Mouse (Mus musculus) erythroblast, embryonic 14.5 days (primary cell): ENCODE measurements around the gene Med15.

Source experiments
- GATA1 ChIP-seq: IDR thresholded peaks from 2 replicates; pipeline ENCODE4 v1.6.1; 2012; ENCODE audit warnings: low read length, inconsistent platforms, mixed read lengths
- TAL1 ChIP-seq: IDR thresholded peaks from 3 replicates; pipeline ENCODE4 v1.6.1; 2012; ENCODE audit warnings: low read length, inconsistent platforms, mixed read lengths

DNA sequence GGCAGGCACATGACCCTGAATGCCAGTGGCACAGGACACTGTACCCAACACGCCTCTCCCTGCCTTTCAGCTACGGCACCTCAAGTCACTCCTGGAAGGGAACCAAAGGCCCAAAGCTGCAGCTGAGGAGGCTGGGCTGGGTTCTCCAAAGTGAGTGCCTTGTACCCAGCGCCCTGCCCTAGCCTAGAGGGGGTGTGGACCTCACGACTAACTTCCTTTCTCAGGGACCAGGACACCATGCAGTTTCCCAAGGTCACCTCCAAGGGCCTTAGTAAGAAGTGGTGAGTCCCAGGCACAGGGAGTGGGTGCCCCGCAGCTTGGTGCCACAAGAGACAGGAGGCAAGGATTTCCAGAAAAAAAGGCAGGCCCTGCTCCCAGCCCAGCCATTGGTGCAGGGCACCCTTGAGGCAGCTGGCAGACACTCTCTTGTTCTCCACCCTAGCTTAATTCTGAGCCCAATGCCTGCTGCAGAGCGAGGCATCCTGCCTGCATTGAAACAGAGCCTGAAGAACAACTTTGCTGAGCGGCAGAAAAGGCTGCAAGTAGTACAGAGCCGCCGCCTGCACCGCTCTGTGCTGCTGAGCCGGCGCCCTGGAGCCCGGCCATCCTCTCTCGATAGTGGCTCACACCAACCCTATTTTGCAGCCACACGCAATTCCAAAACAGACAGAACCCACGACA is 82.6 kb downstream of the Med15 start:
- TF ChIP-seq TAL1 (no peak), GATA1 (no peak)
